Mouse (Mus musculus) lung, embryonic 14.5 days (tissue): ENCODE data around the gene BC048507. TPM values are rescaled to one million over a fixed set of nuclear protein-coding genes. Genes with fewer than 3 reads are reported as not detected.
A peak's percentile ranks its signal among the peaks of the same experiment; 100 is the strongest.
"Not testable (repeated sequence)": the region's sequence is repeated elsewhere in the genome, so short reads cannot be mapped to it uniquely, and the experiment has no call there.

Source experiments
- ATAC-seq: fragments of 200-750 bp; cut with Nextera tagmentation; 2 replicates; pipeline ENCODE4 v1.8.0; 2017; ENCODE audit warnings: mild to moderate bottlenecking, moderate TSS enrichment, moderate library complexity; ENCODE audit not compliant: insufficient read depth
- DNase-seq: peaks from one replicate; pipeline ENCODE4 v3.0.0-alpha.2; 2015
- H3K27ac ChIP-seq: fragments of 300-500 bp; sonication (generic); 2 replicates; pipeline ENCODE4 v1.5.1; 2014; ENCODE audit warnings: low read depth, mild to moderate bottlenecking, moderate library complexity
- H3K27me3 ChIP-seq: fragments of 300-500 bp; sonication (generic); 2 replicates; pipeline ENCODE4 v1.6.1; 2014; ENCODE audit warnings: low read length, control low read depth; ENCODE audit not compliant: insufficient read depth
- H3K36me3 ChIP-seq: fragments of 300-500 bp; sonication (generic); 2 replicates; pipeline ENCODE4 v1.6.1; 2014; ENCODE audit warnings: control low read depth; ENCODE audit not compliant: insufficient read depth
- H3K4me1 ChIP-seq: fragments of 300-500 bp; sonication (generic); 2 replicates; pipeline ENCODE4 v1.6.1; 2014; ENCODE audit warnings: antibody characterized with exemption, control low read depth; ENCODE audit not compliant: insufficient read depth
- H3K4me2 ChIP-seq: fragments of 300-500 bp; sonication (generic); 2 replicates; pipeline ENCODE4 v1.6.1; 2014; ENCODE audit warnings: mild to moderate bottlenecking
- H3K4me3 ChIP-seq: fragments of 300-500 bp; sonication (generic); 2 replicates; pipeline ENCODE4 v1.5.1; 2014; ENCODE audit warnings: low read depth, low read length
- H3K9ac ChIP-seq: fragments of 300-500 bp; sonication (generic); 2 replicates; pipeline ENCODE4 v1.6.1; 2014
- H3K9me3 ChIP-seq: fragments of 300-500 bp; sonication (generic); 2 replicates; pipeline ENCODE4 v1.6.1; 2016; ENCODE audit warnings: low read depth, low read length, control low read depth
- CTCF ChIP-seq: IDR thresholded peaks from 2 replicates; pipeline ENCODE4 v1.5.1; 2016; ENCODE audit warnings: antibody characterized with exemption, low read depth
- WGBS: fragments of 180-500 bp; shearing (Covaris S2); extraction: QIAGEN DNeasy Blood & Tissue Kit; methylation state at CpG from one replicate; pipeline ENCODE4 v1.1.7; 2014; 5-methylcytosine and 5-hydroxymethylcytosine counted together
- polyA plus RNA-seq: library from polyadenylated mRNA; unstranded; fragments of >200 nt; fragmentation: Nextera tagmentation; extraction: Ambion mirVana; gene quantifications from 2 replicates; pipeline ENCODE4 v1.2.1, GENCODE M21; 2014

BC048507 gene
- polyA plus RNA-seq, 1 experiment from 2014 or later = not detected

- no peaks in the 10 kb centered on the region for H3K36me3 ChIP-seq
- 25% methylated on average over 3 of the region's 3 CpGs for WGBS
- H3K9ac ChIP-seq = no peak overlapping the region
- peak; percentile 24; the same call in 1 of the 2 replicates for TF ChIP-seq CTCF
- DNase-seq (peak; percentile 36), ATAC-seq (no peak)
- H3K4me1 ChIP-seq = no peaks in the 10 kb centered on the region
- no peaks in the 10 kb centered on the region for H3K27me3 ChIP-seq
- H3K9me3 ChIP-seq = no peaks in the 10 kb centered on the region
- no peak overlapping the region for H3K4me3 ChIP-seq
- H3K27ac ChIP-seq = no peak overlapping the region
- H3K4me2 ChIP-seq = no peak overlapping the region
These were observed 4.8 kb downstream of the BC048507 start for GRCm38 (mm10) chr13:67867899-67868298.

GRCm38 (mm10) chr13:67876049-67876698, 13.0 kb downstream of the BC048507 start:
- H3K4me2 ChIP-seq, H3K36me3 ChIP-seq, H3K4me1 ChIP-seq, H3K27me3 ChIP-seq, H3K27ac ChIP-seq, H3K9ac ChIP-seq, DNase-seq, H3K4me3 ChIP-seq, H3K9me3 ChIP-seq: not testable (repeated sequence)
- 35% methylated on average over 6 of the region's 12 CpGs for WGBS
- ATAC-seq = peak; percentile 70; the same call in 1 of the 2 replicates

GRCm38 (mm10) chr13:67876699-67877254, 13.7 kb downstream of the BC048507 start:
- Histone ChIP-seq H3K4me3 (no peak overlapping the region), H3K27me3 (no peaks in the 10 kb centered on the region), H3K27ac (no peak overlapping the region; the same call in 1 of the 2 replicates), H3K4me1 (no peaks in the 10 kb centered on the region), H3K36me3 (no peaks in the 10 kb centered on the region), H3K4me2 (no peak overlapping the region), H3K9ac (no peak overlapping the region), H3K9me3 (no peaks in the 10 kb centered on the region)
- 49% methylated on average over 6 of the region's 7 CpGs for WGBS
- DNase-seq (peak; percentile 48), ATAC-seq (peak; percentile 73; the same call in 1 of the 2 replicates)
- no peak for TF ChIP-seq CTCF

- Histone ChIP-seq H3K9me3 (no peaks in the 10 kb centered on the region), H3K4me1 (no peaks in the 10 kb centered on the region), H3K9ac (no peak overlapping the region), H3K4me2 (no peak overlapping the region), H3K4me3 (no peak overlapping the region), H3K27me3 (no peaks in the 10 kb centered on the region), H3K36me3 (no peaks in the 10 kb centered on the region), H3K27ac (no peak overlapping the region)
- WGBS = 81% methylated on average over 8 of the region's 8 CpGs
- no peak for DNase-seq
- ATAC-seq = no peak
- TF ChIP-seq CTCF = no peak
These were observed 20.8 kb downstream of the BC048507 start for GRCm38 (mm10) chr13:67883966-67884365.

- Histone ChIP-seq H3K9me3 (peaks cover 14% of the 10 kb centered on the region; the same call in 1 of the 2 replicates), H3K27me3 (no peaks in the 10 kb centered on the region), H3K27ac (no peak overlapping the region), H3K36me3 (no peaks in the 10 kb centered on the region), H3K9ac (no peak overlapping the region), H3K4me2 (no peak overlapping the region), H3K4me3 (no peak overlapping the region), H3K4me1 (no peaks in the 10 kb centered on the region)
- 34% methylated on average over 5 of the region's 5 CpGs for WGBS
- DNase-seq = no peak
- TF ChIP-seq CTCF = no peak
- ATAC-seq = no peak
These were observed 46.6 kb downstream of the BC048507 start for GRCm38 (mm10) chr13:67909759-67910158.

Other genes starting within 250 kb of the BC048507 start
- gene Gm49345, start 225.6 kb upstream of the BC048507 start, polyA plus RNA-seq = not detected in 2 replicates
- gene Zfp729a, start 225.5 kb upstream of the BC048507 start, polyA plus RNA-seq = 3.6 and 4.6 TPM in 2 replicates
- gene Zfp738, start 176.3 kb upstream of the BC048507 start, polyA plus RNA-seq = 9.9 and 11.0 TPM in 2 replicates
- gene Zfp65, start 134.2 kb upstream of the BC048507 start, polyA plus RNA-seq = 2.7 and 3.2 TPM in 2 replicates
- gene Zfp85, start 108.1 kb upstream of the BC048507 start, polyA plus RNA-seq = 5.6 and 6.4 TPM in 2 replicates
- gene Zfp493, start 83.6 kb upstream of the BC048507 start, polyA plus RNA-seq = 3.1 and 4.4 TPM in 2 replicates
- 7.5 and 8.0 TPM in 2 replicates for gene Zfp273, start 49.6 kb upstream of the BC048507 start, polyA plus RNA-seq
- 3.0 and 3.5 TPM in 2 replicates for gene Gm10037, start 32.2 kb upstream of the BC048507 start, polyA plus RNA-seq